8 mouse cellular contexts compared by ENCODE assay signal in genomic region chr4:133013266-133013891, GRCm38 (mm10). TPM values are rescaled to one million over a fixed set of nuclear protein-coding genes. Genes with fewer than 3 reads are reported as not detected.
A peak's percentile ranks its signal among the peaks of the same experiment; 100 is the strongest.
DNase-seq lines count a peak whose midpoint lies in the region; ATAC-seq and TF ChIP-seq lines count a peak whose summit lies in the region.

No protein-coding gene starts in this region.

- peak overlapping the region; percentile 97 for H3K27ac ChIP-seq in forebrain, embryonic 13.5 days

- H3K4me1 ChIP-seq in E14TG2a.4 (replicated peaks; ENCODE audit: low read depth, low read length): peaks cover 81% of the 10 kb centered on the region
- peaks cover 70% of the 10 kb centered on the region for H3K4me1 ChIP-seq in forebrain, embryonic 13.5 days

- H3K9ac ChIP-seq in forebrain, embryonic 13.5 days: peak overlapping the region; percentile 99

- intact Hi-C loops in heart, postnatal 36 days (cut with DNase I): loop anchor here (1.0 to 5.0 kb wide), 3 partner anchors 26 to 119 kb away; partner anchors contain the start of gene Wasf2

- ATAC-seq in forebrain, embryonic 13.5 days: peak; percentile 11; the same call in 1 of the 2 replicates
- ATAC-seq in megakaryocyte progenitor cell, adult 5-6 weeks (replicated peaks; ENCODE audit: poor library complexity): peak; percentile 5; the same call in 1 of the 2 replicates

- peak overlapping the region; percentile 91 for H3K4me3 ChIP-seq in E14TG2a.4 (replicated peaks; ENCODE audit: low read length)
- peak overlapping the region; percentile 88 for H3K4me3 ChIP-seq in forebrain, embryonic 13.5 days

- WGBS in forebrain, embryonic 13.5 days: 8% methylated on average over 12 of the region's 18 CpGs

- H3K27me3 ChIP-seq in E14TG2a.4 (ENCODE audit: insufficient read depth, low read length): no peaks in the 10 kb centered on the region
- peaks cover 20% of the 10 kb centered on the region for H3K27me3 ChIP-seq in forebrain, embryonic 13.5 days

- peak; percentile 73 to 79 for DNase-seq in adrenal gland, postnatal 36 days
- DNase-seq in heart, postnatal 36 days: peak; percentile 70 to 79
- peak; percentile 55 to 72 for DNase-seq in layer of hippocampus, adult 8-10 months (ENCODE audit: low spot score in 2 of 2)
- DNase-seq in spleen, postnatal 4 days (ENCODE audit: low spot score in 2 of 2): peak; percentile 37 to 74
- DNase-seq in T-cell, adult 2 months (ENCODE audit: low spot score): no peak

- H3K4me2 ChIP-seq in forebrain, embryonic 13.5 days: peak overlapping the region; percentile 94

- TF ChIP-seq CTCF in E14TG2a.4 (conservative IDR thresholded peaks at IDR 0.05; ENCODE audit: low read length): no peak

- peaks cover 16% of the 10 kb centered on the region for H3K36me3 ChIP-seq in E14TG2a.4 (ENCODE audit: insufficient read depth, low read length)
- no peaks in the 10 kb centered on the region for H3K36me3 ChIP-seq in forebrain, embryonic 13.5 days (ENCODE audit: poor library complexity, severe bottlenecking)

- no peaks in the 10 kb centered on the region for H3K9me3 ChIP-seq in E14TG2a.4 (ENCODE audit: low read length)
- H3K9me3 ChIP-seq in forebrain, embryonic 13.5 days (replicated peaks): no peaks in the 10 kb centered on the region

RNA-seq across cellular contexts. Expression of gene Ahdc1, which starts 2.3 kb away (rescaled TPM):
- total RNA-seq in adrenal gland, postnatal 36 days (2021): 10 to 100 TPM; 63.7 to 74.1 TPM
- 7.3 and 8.1 TPM in 2 replicates for polyA plus RNA-seq in forebrain, embryonic 13.5 days (2015; fragmentation: Nextera tagmentation; extraction: Ambion mirVana)
- total RNA-seq in heart, postnatal 36 days (2021): 10 to 100 TPM; 41.9 to 50.8 TPM
- 100 to 1,000 TPM in 3 of 4 experiments, 10 to 100 TPM in 1; 99.1 to 116 (median 106) TPM for total RNA-seq in layer of hippocampus, adult 8-10 months (2022)
- total RNA-seq in megakaryocyte progenitor cell, adult 5-6 weeks (2015): 4.1 and 5.3 TPM in 2 replicates
- total RNA-seq in megakaryocyte progenitor cell, adult 5-6 weeks (2017): 0.81 and 3.8 TPM in 2 replicates

RNA-seq across cellular contexts. Expression of gene Fgr, which starts 39.5 kb away (rescaled TPM):
- under 1 TPM; 0.30 to 0.40 TPM for total RNA-seq in adrenal gland, postnatal 36 days (2021)
- polyA plus RNA-seq in forebrain, embryonic 13.5 days (2015; fragmentation: Nextera tagmentation; extraction: Ambion mirVana): not detected in 2 replicates
- total RNA-seq in heart, postnatal 36 days (2021): under 1 TPM; 0.31 to 0.60 TPM
- 1 to 10 TPM in 2 of 4 experiments, under 1 TPM in 1, not detected in 1; 0.19 to 3.9 (median 3.4) TPM for total RNA-seq in layer of hippocampus, adult 8-10 months (2022)
- 3.2 and 3.4 TPM in 2 replicates for total RNA-seq in megakaryocyte progenitor cell, adult 5-6 weeks (2015)
- total RNA-seq in megakaryocyte progenitor cell, adult 5-6 weeks (2017): 2.5 and 3.0 TPM in 2 replicates

Comparison
In these comparisons a context has a peak if more than half of its experiments do, and no peak if none do; other contexts are left out.
1. RNA of gene Ahdc1, which starts 2.3 kb away (total RNA-seq): 99.1 to 116 TPM in layer of hippocampus, adult 8-10 months, 63.7 to 74.1 TPM in adrenal gland, postnatal 36 days and 41.9 to 50.8 TPM in heart, postnatal 36 days; 0.81 to 5.3 TPM in megakaryocyte progenitor cell, adult 5-6 weeks; every median in the first group is over 4 times any median in the second.